Mouse (Mus musculus) stomach, postnatal 0 days (tissue): ENCODE measurements around the gene Gmppa. TPM values are rescaled to one million over a fixed set of nuclear protein-coding genes. Genes with fewer than 3 reads are reported as not detected.

ENCODE experiments used
- ATAC-seq: fragments of 200-750 bp; cut with Nextera tagmentation; 2 replicates; pipeline ENCODE4 v1.8.0; 2017; ENCODE audit not compliant: low FRiP score, low TSS enrichment
- DNase-seq: peaks from one replicate; pipeline ENCODE4 v3.0.0-alpha.2; 2016; ENCODE audit warnings: low spot score
- H3K27ac ChIP-seq: fragments of 300-500 bp; sonication (generic); replicated peaks from 2 replicates; pipeline ENCODE4 v1.5.1; 2014; ENCODE audit warnings: mild to moderate bottlenecking, control low read depth
- H3K27me3 ChIP-seq: fragments of 300-500 bp; sonication (generic); 2 replicates; pipeline ENCODE4 v1.6.1; 2014; ENCODE audit warnings: low read length; ENCODE audit not compliant: control insufficient read depth, insufficient read depth
- H3K36me3 ChIP-seq: fragments of 300-500 bp; sonication (generic); 2 replicates; pipeline ENCODE4 v1.6.1; 2014; ENCODE audit warnings: low read length, mixed read lengths; ENCODE audit not compliant: control insufficient read depth, insufficient read depth
- H3K4me1 ChIP-seq: fragments of 300-500 bp; sonication (generic); replicated peaks from 2 replicates; pipeline ENCODE4 v1.6.1; 2014; ENCODE audit warnings: antibody characterized with exemption; ENCODE audit not compliant: control insufficient read depth, insufficient read depth
- H3K4me2 ChIP-seq: fragments of 300-500 bp; sonication (generic); replicated peaks from 2 replicates; pipeline ENCODE4 v1.6.1; 2014; ENCODE audit warnings: low read depth, mild to moderate bottlenecking, control low read depth, moderate library complexity
- H3K4me3 ChIP-seq: fragments of 300-500 bp; sonication (generic); 2 replicates; pipeline ENCODE4 v1.5.1; 2014; ENCODE audit warnings: low read depth, low read length, control low read depth
- H3K9ac ChIP-seq: fragments of 300-500 bp; sonication (generic); 2 replicates; pipeline ENCODE4 v1.6.1; 2014; ENCODE audit warnings: mild to moderate bottlenecking, low read length, control low read depth, mixed read lengths
- H3K9me3 ChIP-seq: fragments of 300-500 bp; sonication (generic); 2 replicates; pipeline ENCODE4 v1.6.1; 2016; ENCODE audit warnings: low read length; ENCODE audit not compliant: control insufficient read depth
- CTCF ChIP-seq: IDR thresholded peaks from 2 replicates; pipeline ENCODE4 v1.5.1; 2016; ENCODE audit warnings: antibody characterized with exemption, low read depth, mild to moderate bottlenecking, moderate library complexity
- EP300 ChIP-seq: optimal IDR thresholded peaks from 2 replicates; pipeline ENCODE3; 2016; ENCODE audit warnings: antibody characterized with exemption
- WGBS: fragments of 180-500 bp; shearing (Covaris S2); extraction: QIAGEN DNeasy Blood & Tissue Kit; methylation state at CpG from one replicate; pipeline ENCODE4 v1.1.7; 2014; 5-methylcytosine and 5-hydroxymethylcytosine counted together
- polyA plus RNA-seq: library from polyadenylated mRNA; unstranded; fragments of >200 nt; fragmentation: Nextera tagmentation; extraction: Ambion mirVana; gene quantifications from 2 replicates; pipeline ENCODE4 v1.2.1, GENCODE M21; 2015

Gmppa gene
- polyA plus RNA-seq, 1 experiment from 2014 or later, result 85.2 TPM

GRCm38 (mm10) chr1:75478497-75478896 is 42.8 kb downstream of the Gmppa start:
- Histone ChIP-seq H3K27me3 (peaks cover 2% of the 10 kb centered on the region; the same call in 1 of the 2 replicates), H3K27ac (peak overlapping the region; percentile 78), H3K9ac (peak overlapping the region; percentile 75), H3K4me3 (peak overlapping the region; percentile 71), H3K4me1 (0 out of 2 replicates have a peak, but pooled peaks cover 2% of the 10 kb centered on the region), H3K4me2 (peak overlapping the region; percentile 86), H3K9me3 (no peaks in the 10 kb centered on the region), H3K36me3 (0 out of 2 replicates have a peak, but pooled peaks cover 6% of the 10 kb centered on the region)
- under 1% methylated on average over 20 of the region's 25 CpGs for WGBS
- no peak for ATAC-seq
- TF ChIP-seq CTCF, result no peak
- TF ChIP-seq EP300, result no peak
- DNase-seq, result peak; percentile 57

DNA sequence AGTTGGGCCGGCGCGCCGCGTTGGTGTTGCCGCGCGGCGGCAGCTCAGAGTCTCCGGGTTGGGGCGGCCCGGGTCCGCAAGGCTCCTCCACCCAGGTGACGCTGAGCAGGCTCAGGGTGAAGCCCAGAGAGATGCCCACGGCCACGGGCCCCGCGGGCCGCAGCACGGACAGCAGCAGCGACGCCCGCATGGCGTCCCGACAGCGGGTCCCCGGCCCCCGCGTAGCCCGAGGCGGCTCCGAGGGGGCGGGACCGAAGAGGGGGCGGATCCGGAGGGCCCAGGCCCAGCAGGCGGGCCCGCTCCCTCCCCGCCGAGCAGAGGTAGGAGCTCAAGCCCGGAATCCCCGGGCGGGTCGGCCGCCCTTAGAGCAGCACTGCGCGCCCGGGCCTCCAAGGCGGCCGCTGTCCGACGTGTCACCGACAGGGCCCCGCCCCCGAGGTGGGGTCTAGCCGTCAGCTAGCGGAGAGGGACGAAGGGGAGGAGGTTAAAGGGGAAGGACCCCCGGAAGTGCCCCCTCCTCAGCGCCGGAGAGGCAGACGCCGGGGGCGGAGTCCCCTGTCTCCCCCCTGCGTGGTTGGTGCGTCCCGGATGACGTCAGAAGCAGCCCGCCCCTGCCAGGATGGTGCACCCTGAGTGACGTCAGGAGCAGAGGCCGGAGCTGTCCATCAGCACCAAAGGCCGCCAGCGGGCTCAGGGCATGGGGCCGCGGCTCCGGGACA is 43.3 kb downstream of the Gmppa start, which contains the start of the genes Chpf and Tmem198:
Gene Chpf (minus strand): TSS at position 392 of the 719 bp plus-strand sequence.
Gene Tmem198 (plus strand): TSS at position 617 of the 719 bp plus-strand sequence.
- H3K4me1 ChIP-seq, result 0 out of 2 replicates have a peak, but pooled peaks cover 2% of the 10 kb centered on the region
- peak within 1 kb of the TSS; percentile 78 for H3K27ac ChIP-seq
- H3K9ac ChIP-seq, result peak within 1 kb of the TSS; percentile 75
- peaks cover 2% of the 10 kb centered on the region; the same call in 1 of the 2 replicates for H3K27me3 ChIP-seq
- H3K9me3 ChIP-seq, result no peaks in the 10 kb centered on the region
- peak within 1 kb of the TSS; percentile 71 for H3K4me3 ChIP-seq
- WGBS, result under 1% methylated on average over 61 of the region's 76 CpGs
- peak; percentile 96 for DNase-seq
- 0 out of 2 replicates have a peak, but pooled peaks cover 6% of the 10 kb centered on the region for H3K36me3 ChIP-seq
- peak within 1 kb of the TSS; percentile 86 for H3K4me2 ChIP-seq
- TF ChIP-seq EP300 (peak; percentile 64), CTCF (peak; percentile 20; the same call in 1 of the 2 replicates)
- ATAC-seq, result peak; percentile 89

DNA sequence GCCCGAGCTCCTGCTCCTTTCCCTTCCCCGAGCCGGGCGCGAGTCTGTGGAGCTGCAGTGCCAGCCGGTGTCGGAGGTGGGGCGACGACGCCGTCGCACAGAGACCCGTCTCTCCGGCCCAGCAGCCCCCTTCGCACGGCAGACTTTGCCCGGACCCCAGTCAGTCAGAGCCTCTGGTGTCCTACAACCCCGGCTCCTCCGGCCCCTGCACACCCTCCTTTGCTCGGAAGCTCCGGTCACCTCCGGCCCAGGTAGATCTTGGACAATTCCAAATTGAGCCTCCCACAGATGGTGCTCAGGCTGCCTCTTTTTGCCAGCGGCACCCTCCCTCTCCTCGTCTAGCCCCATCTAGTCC is 43.9 kb downstream of the Gmppa start:
- Histone ChIP-seq H3K4me2 (peak overlapping the region; percentile 86), H3K36me3 (0 out of 2 replicates have a peak, but pooled peaks cover 6% of the 10 kb centered on the region), H3K9me3 (no peaks in the 10 kb centered on the region), H3K27ac (no peak overlapping the region), H3K27me3 (peaks cover 2% of the 10 kb centered on the region; the same call in 1 of the 2 replicates), H3K4me3 (peak overlapping the region; percentile 71), H3K4me1 (0 out of 2 replicates have a peak, but pooled peaks cover 2% of the 10 kb centered on the region), H3K9ac (no peak overlapping the region)
- TF ChIP-seq EP300, result no peak
- TF ChIP-seq CTCF, result no peak
- DNase-seq, result no peak
- under 1% methylated on average over 24 of the region's 24 CpGs for whole genome bisulfite sequencing
- ATAC-seq, result peak; percentile 11; the same call in 1 of the 2 replicates

- DNase-seq (no peak), ATAC-seq (no peak)
- Histone ChIP-seq H3K9ac (no peak overlapping the region), H3K27ac (no peak overlapping the region), H3K4me3 (peak overlapping the region; percentile 71; the same call in 1 of the 2 replicates), H3K4me1 (0 out of 2 replicates have a peak, but pooled peaks cover 2% of the 10 kb centered on the region), H3K36me3 (0 out of 2 replicates have a peak, but pooled peaks cover 2% of the 10 kb centered on the region), H3K9me3 (no peaks in the 10 kb centered on the region), H3K4me2 (peak overlapping the region; percentile 86), H3K27me3 (peaks cover 2% of the 10 kb centered on the region; the same call in 1 of the 2 replicates)
- 20% methylated on average over 13 of the region's 13 CpGs for WGBS
- TF ChIP-seq EP300, result no peak
- TF ChIP-seq CTCF, result no peak
Measured at GRCm38 (mm10) chr1:75480036-75480435, 44.3 kb downstream of the Gmppa start.

DNA sequence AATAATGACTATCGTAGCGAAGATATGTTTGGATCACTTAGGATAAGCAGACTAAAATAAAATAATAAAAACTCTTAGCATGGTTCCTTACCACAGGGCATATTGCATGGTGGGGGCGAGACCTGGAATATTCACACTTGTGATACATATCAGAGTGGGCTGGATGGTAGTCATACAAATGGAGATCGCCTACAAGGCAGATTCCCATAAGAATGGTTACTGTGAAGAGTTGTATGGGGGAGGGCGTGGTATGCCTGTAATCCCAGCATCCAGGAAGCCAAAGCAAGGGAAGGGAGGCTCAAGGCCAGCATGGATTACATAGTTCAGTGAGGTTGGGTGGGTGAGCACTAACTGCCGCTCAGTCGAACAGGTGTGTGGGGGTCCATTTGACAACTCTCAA is 45.0 kb downstream of the Gmppa start:
- Histone ChIP-seq H3K9me3 (no peaks in the 10 kb centered on the region), H3K4me1 (0 out of 2 replicates have a peak, but pooled peaks cover 2% of the 10 kb centered on the region), H3K27ac (no peak overlapping the region), H3K4me2 (no peak overlapping the region), H3K4me3 (no peak overlapping the region), H3K27me3 (peaks cover 2% of the 10 kb centered on the region; the same call in 1 of the 2 replicates), H3K36me3 (no peaks in the 10 kb centered on the region), H3K9ac (no peak overlapping the region)
- DNase-seq (no peak), ATAC-seq (no peak)
- WGBS, result 88% methylated on average over 7 of the region's 7 CpGs
- no peak for TF ChIP-seq CTCF
- no peak for TF ChIP-seq EP300

DNA sequence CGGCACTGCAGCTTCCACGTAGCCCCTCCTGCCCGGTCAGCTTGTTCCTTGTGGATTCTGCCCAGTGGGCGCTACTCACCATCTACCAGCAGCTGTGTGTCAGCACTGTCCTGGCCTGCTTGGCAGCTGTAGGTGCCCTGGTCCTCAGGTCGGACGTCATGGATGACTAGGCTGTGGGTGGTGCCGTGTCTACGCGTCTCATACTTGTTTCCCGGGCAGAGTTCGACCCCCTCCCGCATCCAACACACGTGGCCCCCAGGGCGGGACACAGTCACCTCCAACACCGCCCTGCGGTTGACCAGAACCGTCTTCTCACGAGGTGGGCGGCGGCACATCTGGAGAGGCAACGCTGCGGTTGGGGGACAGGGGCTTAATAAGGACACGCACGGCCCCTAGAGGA is 50.8 kb downstream of the Gmppa start:
- peaks cover 2% of the 10 kb centered on the region; the same call in 1 of the 2 replicates for H3K27me3 ChIP-seq
- no peak overlapping the region for H3K4me2 ChIP-seq
- H3K9me3 ChIP-seq, result no peaks in the 10 kb centered on the region
- no peak for ATAC-seq
- H3K4me3 ChIP-seq, result no peak overlapping the region
- H3K4me1 ChIP-seq, result peaks cover 3% of the 10 kb centered on the region; the same call in 1 of the 2 replicates
- H3K36me3 ChIP-seq, result peaks cover 3% of the 10 kb centered on the region; the same call in 1 of the 2 replicates
- WGBS, result 18% methylated on average over 24 of the region's 24 CpGs
- no peak overlapping the region for H3K9ac ChIP-seq
- H3K27ac ChIP-seq, result no peak overlapping the region
- TF ChIP-seq EP300, result no peak
- no peak for TF ChIP-seq CTCF
- no peak for DNase-seq
